Mouse (Mus musculus) heart, embryonic 15.5 days (tissue): ENCODE results near the gene Rsbn1l. TPM values are rescaled to one million over a fixed set of nuclear protein-coding genes. Genes with fewer than 3 reads are reported as not detected.

Experiments used
- ATAC-seq: fragments of 200-750 bp; cut with Nextera tagmentation; replicated peaks from 2 replicates; pipeline ENCODE4 v1.8.0; 2017; ENCODE audit warnings: low read depth, moderate TSS enrichment; ENCODE audit not compliant: insufficient number of reproducible peaks, insufficient read depth, low FRiP score
- H3K27ac ChIP-seq: fragments of 300-500 bp; sonication (generic); 2 replicates; pipeline ENCODE4 v1.5.1; 2015; ENCODE audit warnings: mild to moderate bottlenecking, inconsistent platforms
- H3K27me3 ChIP-seq: fragments of 300-500 bp; sonication (generic); 2 replicates; pipeline ENCODE4 v1.6.1; 2015; ENCODE audit warnings: inconsistent platforms
- H3K36me3 ChIP-seq: fragments of 300-500 bp; sonication (generic); 2 replicates; pipeline ENCODE4 v1.6.1; 2015; ENCODE audit warnings: mild to moderate bottlenecking, inconsistent platforms
- H3K4me1 ChIP-seq: fragments of 300-500 bp; sonication (generic); replicated peaks from 2 replicates; pipeline ENCODE4 v1.6.1; 2015; ENCODE audit warnings: inconsistent platforms
- H3K4me2 ChIP-seq: fragments of 300-500 bp; sonication (generic); 2 replicates; pipeline ENCODE4 v1.6.1; 2015; ENCODE audit warnings: inconsistent platforms, mild to moderate bottlenecking, moderate library complexity
- H3K4me3 ChIP-seq: fragments of 300-500 bp; sonication (generic); 2 replicates; pipeline ENCODE4 v1.5.1; 2015; ENCODE audit warnings: mild to moderate bottlenecking, inconsistent platforms
- H3K9ac ChIP-seq: fragments of 300-500 bp; sonication (generic); 2 replicates; pipeline ENCODE4 v1.6.1; 2015; ENCODE audit warnings: mild to moderate bottlenecking, inconsistent platforms
- H3K9me3 ChIP-seq: fragments of 300-500 bp; sonication (generic); replicated peaks from 2 replicates; pipeline ENCODE4 v1.6.1; 2016; ENCODE audit warnings: inconsistent platforms
- WGBS: fragments of 180-500 bp; shearing (Covaris S2); methylation state at CpG from one replicate; pipeline ENCODE4 v1.1.7; 2015; ENCODE audit warnings: mixed read lengths; 5-methylcytosine and 5-hydroxymethylcytosine counted together
- polyA plus RNA-seq: library from polyadenylated mRNA; unstranded; fragments of >200 nt; fragmentation: Nextera tagmentation; extraction: Ambion mirVana; gene quantifications from 2 replicates; pipeline ENCODE4 v1.2.1, GENCODE M21; 2015

Gene Rsbn1l
- polyA plus RNA-seq = 5.6 and 6.4 TPM in 2 replicates

- WGBS = 93% methylated on average over 3 of the region's 3 CpGs
- no peak within 1 kb of the TSS for H3K27ac ChIP-seq
- H3K4me3 ChIP-seq = no peak within 1 kb of the TSS
Measured at GRCm38 (mm10) chr5:20956298-20956697, at the start of gene Rsbn1l. Gene Rsbn1l (minus strand): TSS chr5:20956398.

GRCm38 (mm10) chr5:21002723-21003122, 46.5 kb upstream of the Rsbn1l start:
- H3K4me3 ChIP-seq = no peak overlapping the region
- no peaks in the 10 kb centered on the region for H3K27me3 ChIP-seq
- 83% methylated on average over 6 of the region's 6 CpGs for WGBS
- no peak overlapping the region for H3K9ac ChIP-seq
- no peak overlapping the region for H3K4me2 ChIP-seq
- no peaks in the 10 kb centered on the region for H3K4me1 ChIP-seq
- peaks cover 61% of the 10 kb centered on the region for H3K36me3 ChIP-seq
- no peaks in the 10 kb centered on the region for H3K9me3 ChIP-seq
- H3K27ac ChIP-seq = no peak overlapping the region
- ATAC-seq = no peak

More at GRCm38 (mm10) chr5:20956298-20956697, at the start of gene Rsbn1l:
- Histone ChIP-seq H3K4me2 (no peak within 1 kb of the TSS), H3K9me3 (no peaks in the 10 kb centered on the region; the same call in none of the 2 replicates), H3K36me3 (peaks cover 6% of the 10 kb centered on the region; the same call in 1 of the 2 replicates), H3K9ac (no peak within 1 kb of the TSS), H3K4me1 (peaks cover 15% of the 10 kb centered on the region), H3K27me3 (no peaks in the 10 kb centered on the region)
- ATAC-seq = no peak

- H3K9ac ChIP-seq = no peak overlapping the region
- no peak overlapping the region for H3K4me3 ChIP-seq
- WGBS = 92% methylated on average over 10 of the region's 10 CpGs
- H3K27me3 ChIP-seq = no peaks in the 10 kb centered on the region
- peaks cover 71% of the 10 kb centered on the region for H3K36me3 ChIP-seq
- H3K4me2 ChIP-seq = no peak overlapping the region
- H3K9me3 ChIP-seq = no peaks in the 10 kb centered on the region
- H3K27ac ChIP-seq = no peak overlapping the region
- no peaks in the 10 kb centered on the region for H3K4me1 ChIP-seq
- ATAC-seq = no peak
Measured at GRCm38 (mm10) chr5:21001622-21002315, 45.6 kb upstream of the Rsbn1l start.

GRCm38 (mm10) chr5:20998427-20998826, 42.2 kb upstream of the Rsbn1l start:
- Histone ChIP-seq H3K27ac (no peak overlapping the region), H3K36me3 (peaks cover 85% of the 10 kb centered on the region), H3K27me3 (no peaks in the 10 kb centered on the region), H3K4me2 (no peak overlapping the region), H3K4me3 (no peak overlapping the region), H3K4me1 (no peaks in the 10 kb centered on the region), H3K9ac (no peak overlapping the region), H3K9me3 (no peaks in the 10 kb centered on the region)
- ATAC-seq = no peak
- WGBS = 92% methylated on average over 6 of the region's 6 CpGs

GRCm38 (mm10) chr5:20997555-20997954, 41.4 kb upstream of the Rsbn1l start:
- Histone ChIP-seq H3K9ac (no peak overlapping the region), H3K4me2 (no peak overlapping the region), H3K27ac (no peak overlapping the region), H3K4me1 (no peaks in the 10 kb centered on the region), H3K36me3 (peaks cover 76% of the 10 kb centered on the region), H3K9me3 (no peaks in the 10 kb centered on the region), H3K27me3 (no peaks in the 10 kb centered on the region), H3K4me3 (no peak overlapping the region)
- no peak for ATAC-seq
- 84% methylated on average over 6 of the region's 6 CpGs for WGBS

- ATAC-seq = no peak
- Histone ChIP-seq H3K4me2 (no peak overlapping the region), H3K9ac (no peak overlapping the region), H3K36me3 (peaks cover 57% of the 10 kb centered on the region), H3K27me3 (no peaks in the 10 kb centered on the region), H3K4me3 (no peak overlapping the region), H3K9me3 (no peaks in the 10 kb centered on the region), H3K4me1 (no peaks in the 10 kb centered on the region), H3K27ac (no peak overlapping the region)
- 88% methylated on average over 8 of the region's 8 CpGs for WGBS
Measured at GRCm38 (mm10) chr5:20990062-20990809, 34.0 kb upstream of the Rsbn1l start.

GRCm38 (mm10) chr5:20986271-20986670, 30.1 kb upstream of the Rsbn1l start:
- Histone ChIP-seq H3K9me3 (no peaks in the 10 kb centered on the region), H3K9ac (no peak overlapping the region), H3K4me1 (no peaks in the 10 kb centered on the region), H3K27ac (no peak overlapping the region), H3K36me3 (peaks cover 47% of the 10 kb centered on the region), H3K4me3 (no peak overlapping the region), H3K4me2 (no peak overlapping the region), H3K27me3 (no peaks in the 10 kb centered on the region)
- no peak for ATAC-seq
- 92% methylated on average over 8 of the region's 8 CpGs for WGBS

- no peak overlapping the region for H3K4me3 ChIP-seq
- no peaks in the 10 kb centered on the region for H3K9me3 ChIP-seq
- H3K4me2 ChIP-seq = no peak overlapping the region
- H3K27ac ChIP-seq = no peak overlapping the region
- H3K36me3 ChIP-seq = peaks cover 29% of the 10 kb centered on the region
- H3K9ac ChIP-seq = no peak overlapping the region
- no peak for ATAC-seq
- no peaks in the 10 kb centered on the region for H3K4me1 ChIP-seq
- H3K27me3 ChIP-seq = no peaks in the 10 kb centered on the region
Measured at GRCm38 (mm10) chr5:20983505-20983904, 27.3 kb upstream of the Rsbn1l start.

GRCm38 (mm10) chr5:20974690-20975089, 18.5 kb upstream of the Rsbn1l start:
- no peak overlapping the region for H3K9ac ChIP-seq
- no peaks in the 10 kb centered on the region for H3K27me3 ChIP-seq
- no peaks in the 10 kb centered on the region for H3K4me1 ChIP-seq
- WGBS = 68% methylated on average over 4 of the region's 4 CpGs
- no peak overlapping the region for H3K27ac ChIP-seq
- H3K4me2 ChIP-seq = no peak overlapping the region
- no peaks in the 10 kb centered on the region for H3K9me3 ChIP-seq
- ATAC-seq = no peak
- no peak overlapping the region for H3K4me3 ChIP-seq
- H3K36me3 ChIP-seq = no peaks in the 10 kb centered on the region

GRCm38 (mm10) chr5:20973999-20974398, 17.8 kb upstream of the Rsbn1l start:
- H3K9ac ChIP-seq = no peak overlapping the region
- no peak overlapping the region for H3K4me3 ChIP-seq
- 0 out of 2 replicates have a peak, but pooled peaks cover under 1% of the 10 kb centered on the region for H3K4me1 ChIP-seq
- no peak for ATAC-seq
- H3K27me3 ChIP-seq = no peaks in the 10 kb centered on the region
- no peak overlapping the region for H3K4me2 ChIP-seq
- H3K27ac ChIP-seq = no peak overlapping the region
- H3K9me3 ChIP-seq = no peaks in the 10 kb centered on the region
- 55% methylated on average over 7 of the region's 7 CpGs for WGBS
- H3K36me3 ChIP-seq = no peaks in the 10 kb centered on the region

GRCm38 (mm10) chr5:20973069-20973468, 16.9 kb upstream of the Rsbn1l start:
- 72% methylated on average over 5 of the region's 5 CpGs for WGBS
- H3K27ac ChIP-seq = no peak overlapping the region
- H3K4me3 ChIP-seq = no peak overlapping the region
- H3K36me3 ChIP-seq = no peaks in the 10 kb centered on the region
- H3K9me3 ChIP-seq = no peaks in the 10 kb centered on the region
- ATAC-seq = no peak
- H3K9ac ChIP-seq = no peak overlapping the region
- no peaks in the 10 kb centered on the region for H3K27me3 ChIP-seq
- peaks cover 5% of the 10 kb centered on the region for H3K4me1 ChIP-seq
- H3K4me2 ChIP-seq = no peak overlapping the region
